Mouse (Mus musculus) spleen, embryonic (tissue): Measurements from ENCODE around the gene Pptc7.

Experiments used
- CTCF ChIA-PET: fragments of 350-600 bp; sonication (Branson Sonifier 250); formaldehyde crosslinking; loops from one replicate; lab custom pipeline; 2022; lab: Charles Lee

Pptc7 gene

GRCm38 (mm10) chr5:122265187-122265586, 19.0 kb upstream of the Pptc7 start:
- CTCF ChIA-PET = interaction anchor here (0.5 kb wide), 1 partner anchor 100 kb away, joined by 3 read pairs; no protein-coding TSS in a partner anchor

GRCm38 (mm10) chr5:122265942-122266341, 18.2 kb upstream of the Pptc7 start:
- CTCF ChIA-PET = no interaction called here

- CTCF ChIA-PET = interaction anchor here (0.5 to 0.6 kb wide), 2 partner anchors 12 to 16 kb away, joined by 4 to 5 read pairs; no protein-coding TSS in a partner anchor
Measured at GRCm38 (mm10) chr5:122267136-122267535, 17.0 kb upstream of the Pptc7 start.

GRCm38 (mm10) chr5:122267899-122268298, 16.3 kb upstream of the Pptc7 start:
- CTCF ChIA-PET = no interaction called here

- CTCF ChIA-PET = no interaction called here
Measured at GRCm38 (mm10) chr5:122268858-122269604, 15.1 kb upstream of the Pptc7 start.

- CTCF ChIA-PET = interaction anchor here (1.1 to 1.2 kb wide), 2 partner anchors 13 to 141 kb away, joined by 3 to 6 read pairs; no protein-coding TSS in a partner anchor
Measured at GRCm38 (mm10) chr5:122272821-122273220, 11.3 kb upstream of the Pptc7 start.

- CTCF ChIA-PET = interaction anchor here (0.8 to 1.1 kb wide), 2 partner anchors 11 to 107 kb away, joined by 3 to 4 read pairs; no protein-coding TSS in a partner anchor
Measured at GRCm38 (mm10) chr5:122274785-122275184, 9.4 kb upstream of the Pptc7 start.

GRCm38 (mm10) chr5:122278946-122279345, 5.2 kb upstream of the Pptc7 start:
- CTCF ChIA-PET = interaction anchor here (0.7 kb wide), 1 partner anchor 12 kb away, joined by 4 read pairs; no protein-coding TSS in a partner anchor

GRCm38 (mm10) chr5:122279799-122280421, 4.3 kb upstream of the Pptc7 start:
- CTCF ChIA-PET = interaction anchor here (0.5 to 0.7 kb wide), 2 partner anchors 90 to 126 kb away, joined by 3 to 4 read pairs; no protein-coding TSS in a partner anchor

GRCm38 (mm10) chr5:122280422-122280826, 3.7 kb upstream of the Pptc7 start:
- CTCF ChIA-PET = interaction anchor here (0.5 to 0.7 kb wide), 2 partner anchors 91 to 127 kb away, joined by 3 to 4 read pairs; no protein-coding TSS in a partner anchor

GRCm38 (mm10) chr5:122280827-122281462, 3.2 kb upstream of the Pptc7 start:
- CTCF ChIA-PET = no interaction called here

- CTCF ChIA-PET = interaction anchor here (0.7 kb wide), 1 partner anchor 17 kb away, joined by 5 read pairs; no protein-coding TSS in a partner anchor
Measured at GRCm38 (mm10) chr5:122283828-122284182, 360 bp upstream of the Pptc7 start.

GRCm38 (mm10) chr5:122285029-122285766, 1.0 kb downstream of the Pptc7 start:
- CTCF ChIA-PET = interaction anchor here (1.2 to 1.3 kb wide), 2 partner anchors 12 to 25 kb away, joined by 6 to 7 read pairs; no protein-coding TSS in a partner anchor

GRCm38 (mm10) chr5:122285767-122286150, 1.6 kb downstream of the Pptc7 start:
- CTCF ChIA-PET = interaction anchor here (1.2 to 1.3 kb wide), 2 partner anchors 13 to 24 kb away, joined by 6 to 7 read pairs; no protein-coding TSS in a partner anchor

GRCm38 (mm10) chr5:122286191-122286590, 2.0 kb downstream of the Pptc7 start:
- CTCF ChIA-PET = interaction anchor here (0.6 to 1.3 kb wide), 3 partner anchors 13 to 194 kb away, joined by 3 to 7 read pairs (median 6); no protein-coding TSS in a partner anchor

GRCm38 (mm10) chr5:122287026-122287425, 2.9 kb downstream of the Pptc7 start:
- CTCF ChIA-PET = no interaction called here

- CTCF ChIA-PET = interaction anchor here (0.6 kb wide), 1 partner anchor 61 kb away, joined by 6 read pairs; no protein-coding TSS in a partner anchor
Measured at GRCm38 (mm10) chr5:122288147-122288811, 4.1 kb downstream of the Pptc7 start.

GRCm38 (mm10) chr5:122291149-122291548, 7.0 kb downstream of the Pptc7 start:
- CTCF ChIA-PET = no interaction called here

- CTCF ChIA-PET = no interaction called here
Measured at GRCm38 (mm10) chr5:122291553-122292339, 7.6 kb downstream of the Pptc7 start.
